Mouse (Mus musculus) kidney, adult 2 months (tissue): ENCODE measurements at regions not wholly inside any gene's neighbourhood (a gene's known extent, or its start where the extent isn't known, plus 50 kb on each side); places are given as distances from the start of the nearest gene placed in this dataset.

Source experiments
- CTCF ChIP-seq: fragments of 200-500 bp; conservative IDR thresholded peaks from 2 replicates; pipeline ENCODE4 v1.5.1; 2011; ENCODE audit warnings: low read depth, mild to moderate bottlenecking, control low read depth, low read length, moderate library complexity, mixed read lengths; ENCODE audit not compliant: insufficient read depth, insufficient read length
- POLR2A ChIP-seq: fragments of 200-500 bp; IDR thresholded peaks from one replicate; pipeline ENCODE4 v1.6.1; 2011; ENCODE audit warnings: low read depth, low read length, control low read depth

- no peak for TF ChIP-seq CTCF
- TF ChIP-seq POLR2A = no peak
Measured at GRCm38 (mm10) chr12:25220780-25221106, 123.8 kb upstream of the Id2 start.
